Comparison of ENCODE assay signal across 8 mouse cellular contexts in genomic region chr12:9584366-9585084, GRCm38 (mm10). TPM values are rescaled to one million over a fixed set of nuclear protein-coding genes. Genes with fewer than 3 reads are reported as not detected.
A peak's percentile ranks its signal among the peaks of the same experiment; 100 is the strongest.
DNase-seq lines count a peak whose midpoint lies in the region; ATAC-seq and TF ChIP-seq lines count a peak whose summit lies in the region.

No protein-coding gene starts in this region.

- H3K79me2 ChIP-seq in liver, adult 2 months (ENCODE audit: control insufficient read depth, insufficient read depth, low read length), result no peaks in the 10 kb centered on the region
- no peaks in the 10 kb centered on the region for H3K79me2 ChIP-seq in myocyte (ENCODE audit: control insufficient read depth, insufficient read depth)

- TF ChIP-seq POLR2A in liver, adult 2 months (IDR thresholded peaks at IDR 0.05; ENCODE audit: extremely low read depth, insufficient read depth, low read length), result no peak
- TF ChIP-seq POLR2A in myocyte (IDR thresholded peaks at IDR 0.05; ENCODE audit: insufficient read length, low read depth), result peak; percentile 74

- no peaks in the 10 kb centered on the region for H3K9me3 ChIP-seq in hindbrain, embryonic 14.5 days (ENCODE audit: control insufficient read depth, low read length)

- peaks cover 50% of the 10 kb centered on the region for H3K27me3 ChIP-seq in hindbrain, embryonic 14.5 days (ENCODE audit: control insufficient read depth, insufficient read depth, low read length)
- H3K27me3 ChIP-seq in liver, adult 2 months (ENCODE audit: control insufficient read depth, insufficient read depth, low read length), result peaks cover 11% of the 10 kb centered on the region; the same call in 1 of the 2 replicates
- no peaks in the 10 kb centered on the region for H3K27me3 ChIP-seq in myocyte (ENCODE audit: control insufficient read depth, insufficient read depth, insufficient read length)

- no peak overlapping the region for H3ac ChIP-seq in myocyte (ENCODE audit: control insufficient read depth, insufficient read length)

- DNase-seq in cerebellum, postnatal 10 days, result peak; percentile 79 to 89
- DNase-seq in cerebellum, adult 9-10 months, result no peak
- DNase-seq in cerebellum, postnatal 36 days, result peak; percentile 28 to 51
- peak; percentile 79 for DNase-seq in gastrocnemius, postnatal 10 days
- peak; percentile 81 for DNase-seq in hindbrain, embryonic 14.5 days (ENCODE audit: low spot score)
- peak; percentile 7 for DNase-seq in liver, adult 2 months (ENCODE audit: extremely low read depth, low read depth, low spot score)
- DNase-seq in thymus, postnatal 36 days, result no peak

- peak overlapping the region; percentile 40 for H3K4me3 ChIP-seq in hindbrain, embryonic 14.5 days (replicated peaks; ENCODE audit: low read length)
- no peak overlapping the region for H3K4me3 ChIP-seq in liver, adult 2 months (ENCODE audit: insufficient read depth, low read depth, low read length)
- H3K4me3 ChIP-seq in myocyte, result peak overlapping the region; percentile 32

- no peak overlapping the region for H3K27ac ChIP-seq in hindbrain, embryonic 14.5 days
- H3K27ac ChIP-seq in liver, adult 2 months (replicated peaks; ENCODE audit: insufficient read depth, low read depth, low read length), result no peak overlapping the region

- peak overlapping the region; percentile 63 for H3K4me2 ChIP-seq in hindbrain, embryonic 14.5 days (replicated peaks)
- H3K4me2 ChIP-seq in myocyte (ENCODE audit: low read depth), result peak overlapping the region; percentile 88

- H3K9ac ChIP-seq in hindbrain, embryonic 14.5 days, result peak overlapping the region; percentile 66
- H3K9ac ChIP-seq in liver, adult 2 months (ENCODE audit: low read depth, low read length), result no peak overlapping the region

- H3K36me3 ChIP-seq in hindbrain, embryonic 14.5 days (replicated peaks; ENCODE audit: control insufficient read depth, insufficient read depth), result no peaks in the 10 kb centered on the region
- no peaks in the 10 kb centered on the region for H3K36me3 ChIP-seq in liver, adult 2 months (ENCODE audit: control insufficient read depth, insufficient read depth, low read length)
- H3K36me3 ChIP-seq in myocyte (ENCODE audit: control insufficient read depth, insufficient read depth), result no peaks in the 10 kb centered on the region

- no peak for TF ChIP-seq CTCF in liver, adult 2 months (IDR thresholded peaks at IDR 0.05; ENCODE audit: low read depth, low read length)

- WGBS in hindbrain, embryonic 14.5 days, result under 1% methylated on average over 23 of the region's 23 CpGs
- WGBS in liver, adult 2 months, result 4% methylated on average over 23 of the region's 23 CpGs

- ATAC-seq in hindbrain, embryonic 14.5 days (ENCODE audit: low FRiP score), result peak; percentile 95

- peaks cover 3% of the 10 kb centered on the region; the same call in 1 of the 2 replicates for H3K4me1 ChIP-seq in hindbrain, embryonic 14.5 days (replicated peaks; ENCODE audit: control insufficient read depth, insufficient read depth, low read length)
- H3K4me1 ChIP-seq in liver, adult 2 months (ENCODE audit: control insufficient read depth, insufficient read depth, low read length), result no peaks in the 10 kb centered on the region

TF ChIP-seq in myocyte, 11 proteins besides CTCF, POLR2A, EP300 and RAD21:
- TF ChIP-seq USF1 (IDR thresholded peaks at IDR 0.05; ENCODE audit: low read depth) (no peak), POLR2AphosphoS2 (IDR thresholded peaks at IDR 0.05; ENCODE audit: insufficient read length, low read depth) (peak; percentile 53), TCF12 (IDR thresholded peaks at IDR 0.05; ENCODE audit: insufficient read depth, poor library complexity, severe bottlenecking) (no peak), SRF (IDR thresholded peaks at IDR 0.05; ENCODE audit: control insufficient read depth, insufficient read length, low read depth) (peak; percentile 7), REST (IDR thresholded peaks at IDR 0.05; ENCODE audit: insufficient read depth, insufficient read length) (no peak), MAX (IDR thresholded peaks at IDR 0.05; ENCODE audit: low read depth) (no peak), E2F4 (IDR thresholded peaks at IDR 0.05; ENCODE audit: insufficient read depth) (no peak), TCF3 (IDR thresholded peaks at IDR 0.05; ENCODE audit: insufficient read length, low read depth) (no peak), CEBPB (IDR thresholded peaks at IDR 0.05; ENCODE audit: insufficient read depth, poor library complexity, severe bottlenecking) (no peak), MYOG (IDR thresholded peaks at IDR 0.05; ENCODE audit: control insufficient read depth in 1 of 3, insufficient read depth in 1 of 3, insufficient read length in 2 of 3, low read depth in 2 of 3) (peak in 1 of 3 experiments; percentile 57), MYOD1 (IDR thresholded peaks at IDR 0.05; ENCODE audit: control insufficient read depth in 1 of 3, insufficient read length in 2 of 3, low read depth in 2 of 3) (peak in 2 of 3 experiments; percentile 47 to 67)

RNA-seq across cellular contexts. Expression of gene Osr1, which starts 14.6 kb away (rescaled TPM):
- total RNA-seq in gastrocnemius, postnatal 10 days (2021), result 1 to 10 TPM; 5.5 to 6.4 TPM
- polyA plus RNA-seq in hindbrain, embryonic 14.5 days (2014; fragmentation: Nextera tagmentation; extraction: Ambion mirVana), result 9.6 and 13.2 TPM in 2 replicates
- not detected in 2 replicates for total RNA-seq in liver, adult 2 months (2014; rRNA removed)
- not detected in 2 replicates for polyA plus RNA-seq in liver, adult 2 months (2012; rRNA removed)
- polyA plus RNA-seq in myocyte (2012; fragmentation: generic; extraction: Trizol), result 3.0 TPM

Comparison
In these comparisons a context has a peak if more than half of its experiments do, and no peak if none do; other contexts are left out.
1. DNase-seq: peak in cerebellum, postnatal 10 days (2 of 2), cerebellum, postnatal 36 days (2 of 2), gastrocnemius, postnatal 10 days (single experiment), hindbrain, embryonic 14.5 days (single experiment) and liver, adult 2 months (single experiment); none in cerebellum, adult 9-10 months (single experiment) and thymus, postnatal 36 days (0 of 2).